Mouse (Mus musculus): ENCODE measurements around the gene Sema4c.
"Not testable (repeated sequence)": the region's sequence is repeated elsewhere in the genome, so short reads cannot be mapped to it uniquely, and the experiment has no call there.

The Sema4c gene

GRCm38 (mm10) chr1:36556553-36557456, 1.3 kb downstream of the Sema4c start:
- peak; percentile 92 to 97 for DNase-seq (ENCODE audit: low spot score in 2 of 2)

GRCm38 (mm10) chr1:36555798-36556395, 2.3 kb downstream of the Sema4c start:
- DNase-seq (ENCODE audit: low spot score in 2 of 2): no peak

- no peak for DNase-seq (ENCODE audit: low spot score in 2 of 2)
Measured at GRCm38 (mm10) chr1:36554633-36555399, 3.3 kb downstream of the Sema4c start.

GRCm38 (mm10) chr1:36552506-36552905, 5.6 kb downstream of the Sema4c start:
- DNase-seq (ENCODE audit: low spot score in 2 of 2): no peak

- no peak for DNase-seq (ENCODE audit: low spot score in 2 of 2)
Measured at GRCm38 (mm10) chr1:36551904-36552303, 6.2 kb downstream of the Sema4c start.

GRCm38 (mm10) chr1:36550075-36550863, 7.9 kb downstream of the Sema4c start:
- no peak for DNase-seq (ENCODE audit: low spot score in 2 of 2)

GRCm38 (mm10) chr1:36549491-36549890, 8.7 kb downstream of the Sema4c start:
- DNase-seq (ENCODE audit: low spot score in 2 of 2): no peak

GRCm38 (mm10) chr1:36548771-36549170, 9.4 kb downstream of the Sema4c start:
- no peak for DNase-seq (ENCODE audit: low spot score in 2 of 2)

- peak in 1 of 2 experiments; percentile 69 for DNase-seq (ENCODE audit: low spot score in 2 of 2)
Measured at GRCm38 (mm10) chr1:36547981-36548598, 10.1 kb downstream of the Sema4c start.

GRCm38 (mm10) chr1:36546888-36547471, 11.2 kb downstream of the Sema4c start, which contains the start of gene Ankrd39:
Ankrd39 (minus strand) TSS chr1:36547445.
- DNase-seq (ENCODE audit: low spot score in 2 of 2): peak; percentile 97

- DNase-seq (ENCODE audit: low spot score in 2 of 2): no peak
Measured at GRCm38 (mm10) chr1:36545845-36546600, 12.1 kb downstream of the Sema4c start.

GRCm38 (mm10) chr1:36545382-36545781, 12.8 kb downstream of the Sema4c start:
- no peak for DNase-seq (ENCODE audit: low spot score in 2 of 2)

GRCm38 (mm10) chr1:36542925-36543324, 15.2 kb downstream of the Sema4c start:
- DNase-seq (ENCODE audit: low spot score in 2 of 2): no peak

GRCm38 (mm10) chr1:36541844-36542243, 16.3 kb downstream of the Sema4c start:
- no peak for DNase-seq (ENCODE audit: low spot score in 2 of 2)

GRCm38 (mm10) chr1:36540807-36541206, 17.3 kb downstream of the Sema4c start:
- DNase-seq (ENCODE audit: low spot score in 2 of 2): no peak

- no peak for DNase-seq (ENCODE audit: low spot score in 2 of 2)
Measured at GRCm38 (mm10) chr1:36540132-36540531, 18.0 kb downstream of the Sema4c start.

- DNase-seq (ENCODE audit: low spot score in 2 of 2): peak in 1 of 2 experiments; percentile 44
Measured at GRCm38 (mm10) chr1:36539186-36539585, 19.0 kb downstream of the Sema4c start, which contains the start of gene Gm42417. Gm42417 (minus strand) TSS chr1:36539429.

GRCm38 (mm10) chr1:36538727-36539126, 19.4 kb downstream of the Sema4c start:
- no peak for DNase-seq (ENCODE audit: low spot score in 2 of 2)

- not testable (repeated sequence) for DNase-seq (ENCODE audit: low spot score in 2 of 2)
Measured at GRCm38 (mm10) chr1:36536783-36537182, 21.4 kb downstream of the Sema4c start, which contains the start of gene Ankrd23. Ankrd23 (minus strand) TSS chr1:36536883.

GRCm38 (mm10) chr1:36536397-36536728, 21.8 kb downstream of the Sema4c start:
- DNase-seq (ENCODE audit: low spot score in 2 of 2): no peak
